20 mouse cellular contexts compared by ENCODE assay signal in the genomic region with DNA sequence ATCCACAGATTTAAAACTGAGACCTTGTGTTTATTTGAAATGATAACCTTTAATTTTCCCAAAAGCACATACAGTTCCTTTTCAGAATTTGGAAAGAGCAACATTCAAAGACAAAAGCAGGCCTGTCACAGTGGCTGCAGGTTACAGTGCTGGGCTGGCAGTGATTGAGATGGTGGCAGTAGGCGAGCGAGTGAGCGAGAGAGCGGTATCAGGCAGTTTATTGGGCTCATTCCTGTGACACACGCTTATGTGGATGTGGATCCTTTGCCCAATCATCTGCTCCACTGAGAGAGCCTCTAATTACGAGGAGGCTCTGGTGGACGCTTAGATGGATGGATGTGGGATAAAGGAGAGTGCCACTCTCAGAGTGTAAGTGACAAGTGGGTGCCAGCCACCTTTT. TPM values are rescaled to one million over a fixed set of nuclear protein-coding genes. Genes with fewer than 3 reads are reported as not detected.
DNase-seq lines count a peak whose midpoint lies in the region; ATAC-seq and TF ChIP-seq lines count a peak whose summit lies in the region.
"Had no signal": no experiment of that assay in that cellular context is flagged by ENCODE, and none has a peak within 500 bp of the region (broad histone marks: within the 10 kb centered on the region; RNA-seq: fewer than 3 reads in every experiment).

No protein-coding gene starts in this region.

- DNase-seq in hindbrain, embryonic 14.5 days (ENCODE audit: low spot score), result no peak
- DNase-seq in hindbrain, embryonic 11.5 days (ENCODE audit: low spot score), result no peak
- DNase-seq in midbrain, postnatal 0 days (ENCODE audit: low spot score), result peak; percentile 26
- DNase-seq in midbrain, embryonic 11.5 days (ENCODE audit: low spot score, missing footprints), result no peak
- DNase-seq: adrenal gland, postnatal 14 days; cerebellum, adult 18-20 months; cerebellum, adult 9-11 months; cerebellum, postnatal 36 days; gastrocnemius, postnatal 25 days; heart, postnatal 10 days; heart, postnatal 4 days had no signal

- H3K27me3 ChIP-seq in forebrain, embryonic 16.5 days (replicated peaks; ENCODE audit: control insufficient read depth, insufficient read depth, low read length), result no peaks in the 10 kb centered on the region
- H3K27me3 ChIP-seq in forebrain, embryonic 12.5 days, result no peaks in the 10 kb centered on the region
- no peaks in the 10 kb centered on the region for H3K27me3 ChIP-seq in hindbrain, embryonic 14.5 days (ENCODE audit: control insufficient read depth, insufficient read depth, low read length)
- H3K27me3 ChIP-seq in hindbrain, embryonic 11.5 days (ENCODE audit: control insufficient read depth, insufficient read depth, low read length), result no peaks in the 10 kb centered on the region
- no peaks in the 10 kb centered on the region for H3K27me3 ChIP-seq in midbrain, postnatal 0 days (ENCODE audit: insufficient read depth, low read length)
- H3K27me3 ChIP-seq in midbrain, embryonic 11.5 days (ENCODE audit: control insufficient read depth, insufficient read depth, low read length), result no peaks in the 10 kb centered on the region
- H3K27me3 ChIP-seq in neural tube, embryonic 15.5 days (replicated peaks), result no peaks in the 10 kb centered on the region
- H3K27me3 ChIP-seq: embryonic facial prominence, embryonic 13.5 days; forebrain, embryonic 15.5 days had no signal

- H3K4me2 ChIP-seq in forebrain, embryonic 16.5 days (ENCODE audit: low read length), result no peak overlapping the region
- no peak overlapping the region for H3K4me2 ChIP-seq in forebrain, embryonic 12.5 days
- no peak overlapping the region for H3K4me2 ChIP-seq in hindbrain, embryonic 14.5 days (replicated peaks)
- no peak overlapping the region for H3K4me2 ChIP-seq in hindbrain, embryonic 11.5 days (replicated peaks; ENCODE audit: low read depth, low read length)
- H3K4me2 ChIP-seq in midbrain, postnatal 0 days (ENCODE audit: low read depth, low read length, poor library complexity, severe bottlenecking), result no peak overlapping the region
- no peak overlapping the region for H3K4me2 ChIP-seq in midbrain, embryonic 11.5 days
- H3K4me2 ChIP-seq in neural tube, embryonic 15.5 days, result no peak overlapping the region
- H3K4me2 ChIP-seq: embryonic facial prominence, embryonic 13.5 days; forebrain, embryonic 15.5 days had no signal

- H3K4me3 ChIP-seq in forebrain, embryonic 16.5 days (replicated peaks; ENCODE audit: low read length), result no peak overlapping the region
- no peak overlapping the region for H3K4me3 ChIP-seq in forebrain, embryonic 12.5 days (replicated peaks)
- H3K4me3 ChIP-seq in hindbrain, embryonic 14.5 days (replicated peaks; ENCODE audit: low read length), result no peak overlapping the region
- no peak overlapping the region for H3K4me3 ChIP-seq in hindbrain, embryonic 11.5 days (ENCODE audit: low read depth, low read length)
- no peak overlapping the region for H3K4me3 ChIP-seq in midbrain, postnatal 0 days (ENCODE audit: low read depth, low read length)
- no peak overlapping the region for H3K4me3 ChIP-seq in midbrain, embryonic 11.5 days (ENCODE audit: low read depth, low read length)
- H3K4me3 ChIP-seq in neural tube, embryonic 15.5 days (replicated peaks), result no peak overlapping the region
- H3K4me3 ChIP-seq: embryonic facial prominence, embryonic 13.5 days; forebrain, embryonic 15.5 days; heart, embryonic 10.5 days had no signal

- 50% methylated on average over 7 of the region's 7 CpGs for WGBS in forebrain, embryonic 16.5 days
- WGBS in forebrain, embryonic 12.5 days, result 82% methylated on average over 7 of the region's 7 CpGs
- WGBS in hindbrain, embryonic 14.5 days, result 54% methylated on average over 7 of the region's 7 CpGs
- 87% methylated on average over 7 of the region's 7 CpGs for WGBS in hindbrain, embryonic 11.5 days
- 77% methylated on average over 7 of the region's 7 CpGs for WGBS in midbrain, postnatal 0 days
- WGBS in midbrain, embryonic 11.5 days, result 95% methylated on average over 7 of the region's 7 CpGs
- 53% methylated on average over 7 of the region's 7 CpGs for WGBS in neural tube, embryonic 15.5 days

- no peak for TF ChIP-seq CTCF in midbrain, postnatal 0 days (IDR thresholded peaks at IDR 0.05)

- no peaks in the 10 kb centered on the region for H3K9me3 ChIP-seq in forebrain, embryonic 16.5 days (ENCODE audit: control insufficient read depth, low read length)
- no peaks in the 10 kb centered on the region for H3K9me3 ChIP-seq in forebrain, embryonic 12.5 days
- no peaks in the 10 kb centered on the region for H3K9me3 ChIP-seq in hindbrain, embryonic 14.5 days (ENCODE audit: control insufficient read depth, low read length)
- H3K9me3 ChIP-seq in hindbrain, embryonic 11.5 days (ENCODE audit: control insufficient read depth, low read length), result no peaks in the 10 kb centered on the region
- no peaks in the 10 kb centered on the region for H3K9me3 ChIP-seq in midbrain, postnatal 0 days (ENCODE audit: low read length)
- H3K9me3 ChIP-seq in midbrain, embryonic 11.5 days (ENCODE audit: control insufficient read depth, low read length), result no peaks in the 10 kb centered on the region
- H3K9me3 ChIP-seq in neural tube, embryonic 15.5 days (replicated peaks), result no peaks in the 10 kb centered on the region
- H3K9me3 ChIP-seq: embryonic facial prominence, embryonic 13.5 days; forebrain, embryonic 15.5 days; heart, embryonic 10.5 days had no signal

- peak; percentile 55; the same call in 1 of the 2 replicates for ATAC-seq in forebrain, embryonic 16.5 days
- no peak for ATAC-seq in forebrain, embryonic 12.5 days (ENCODE audit: low FRiP score)
- ATAC-seq in hindbrain, embryonic 14.5 days (ENCODE audit: low FRiP score), result no peak
- no peak for ATAC-seq in hindbrain, embryonic 11.5 days (ENCODE audit: low FRiP score)
- ATAC-seq in midbrain, postnatal 0 days (ENCODE audit: low FRiP score), result no peak
- ATAC-seq in midbrain, embryonic 11.5 days (ENCODE audit: low FRiP score), result no peak
- no peak for ATAC-seq in neural tube, embryonic 15.5 days (ENCODE audit: low FRiP score)
- ATAC-seq in activated CD4-positive, CD25-positive, alpha-beta regulatory T cell, adult 4 months, result no peak
- ATAC-seq: forebrain, embryonic 15.5 days; inflammation-experienced regulatory T-cells, adult 6 months; intestine, postnatal 0 days had no signal

- no peak overlapping the region for H3K9ac ChIP-seq in forebrain, embryonic 16.5 days (replicated peaks; ENCODE audit: low read depth, low read length)
- no peak overlapping the region for H3K9ac ChIP-seq in forebrain, embryonic 12.5 days
- H3K9ac ChIP-seq in hindbrain, embryonic 14.5 days, result no peak overlapping the region
- H3K9ac ChIP-seq in hindbrain, embryonic 11.5 days (ENCODE audit: low read depth, low read length), result no peak overlapping the region
- no peak overlapping the region for H3K9ac ChIP-seq in midbrain, postnatal 0 days (replicated peaks; ENCODE audit: low read length, poor library complexity, severe bottlenecking)
- H3K9ac ChIP-seq in midbrain, embryonic 11.5 days (ENCODE audit: low read length), result no peak overlapping the region
- no peak overlapping the region for H3K9ac ChIP-seq in neural tube, embryonic 15.5 days (replicated peaks)
- H3K9ac ChIP-seq: embryonic facial prominence, embryonic 13.5 days; forebrain, embryonic 15.5 days had no signal

- H3K4me1 ChIP-seq in forebrain, embryonic 16.5 days (replicated peaks; ENCODE audit: control insufficient read depth, insufficient read depth, low read length), result peaks cover 5% of the 10 kb centered on the region; the same call in 1 of the 2 replicates
- H3K4me1 ChIP-seq in forebrain, embryonic 12.5 days, result no peaks in the 10 kb centered on the region
- peaks cover 8% of the 10 kb centered on the region; the same call in 1 of the 2 replicates for H3K4me1 ChIP-seq in hindbrain, embryonic 14.5 days (replicated peaks; ENCODE audit: control insufficient read depth, insufficient read depth, low read length)
- no peaks in the 10 kb centered on the region for H3K4me1 ChIP-seq in hindbrain, embryonic 11.5 days (replicated peaks; ENCODE audit: control insufficient read depth, insufficient read depth, low read length)
- no peaks in the 10 kb centered on the region for H3K4me1 ChIP-seq in midbrain, postnatal 0 days (ENCODE audit: insufficient read depth, low read length)
- no peaks in the 10 kb centered on the region for H3K4me1 ChIP-seq in midbrain, embryonic 11.5 days (ENCODE audit: control insufficient read depth, insufficient read depth, low read length)
- H3K4me1 ChIP-seq in neural tube, embryonic 15.5 days, result peaks cover 12% of the 10 kb centered on the region
- H3K4me1 ChIP-seq: embryonic facial prominence, embryonic 13.5 days had no signal

- H3K36me3 ChIP-seq in forebrain, embryonic 16.5 days (ENCODE audit: control insufficient read depth, insufficient read depth), result peaks cover 11% of the 10 kb centered on the region
- H3K36me3 ChIP-seq in forebrain, embryonic 12.5 days (replicated peaks), result peaks cover 20% of the 10 kb centered on the region
- H3K36me3 ChIP-seq in hindbrain, embryonic 14.5 days (replicated peaks; ENCODE audit: control insufficient read depth, insufficient read depth), result peaks cover 16% of the 10 kb centered on the region; the same call in 1 of the 2 replicates
- H3K36me3 ChIP-seq in hindbrain, embryonic 11.5 days (ENCODE audit: control insufficient read depth, insufficient read depth, low read length), result no peaks in the 10 kb centered on the region
- H3K36me3 ChIP-seq in midbrain, postnatal 0 days (ENCODE audit: insufficient read depth, low read length), result peaks cover 16% of the 10 kb centered on the region
- H3K36me3 ChIP-seq in midbrain, embryonic 11.5 days (ENCODE audit: control insufficient read depth, insufficient read depth, low read length), result peaks cover 2% of the 10 kb centered on the region; the same call in 1 of the 2 replicates
- peaks cover 5% of the 10 kb centered on the region; the same call in 1 of the 2 replicates for H3K36me3 ChIP-seq in neural tube, embryonic 15.5 days

- H3K27ac ChIP-seq in forebrain, embryonic 16.5 days (ENCODE audit: low read length), result no peak overlapping the region
- H3K27ac ChIP-seq in forebrain, embryonic 12.5 days, result no peak overlapping the region
- H3K27ac ChIP-seq in hindbrain, embryonic 14.5 days, result peak overlapping the region; percentile 24; the same call in 1 of the 2 replicates
- H3K27ac ChIP-seq in hindbrain, embryonic 11.5 days (ENCODE audit: low read depth, low read length), result no peak overlapping the region
- H3K27ac ChIP-seq in midbrain, postnatal 0 days (ENCODE audit: low read depth, low read length), result no peak overlapping the region; the same call in 1 of the 2 replicates
- H3K27ac ChIP-seq in midbrain, embryonic 11.5 days (ENCODE audit: low read depth, low read length), result no peak overlapping the region
- H3K27ac ChIP-seq in neural tube, embryonic 15.5 days (replicated peaks), result peak overlapping the region; percentile 15; the same call in 1 of the 2 replicates
- H3K27ac ChIP-seq: embryonic facial prominence, embryonic 13.5 days; forebrain, embryonic 15.5 days; heart, embryonic 10.5 days had no signal

RNA-seq across cellular contexts. Expression of a gene that starts 13.3 kb away (rescaled TPM):
- polyA plus RNA-seq in forebrain, embryonic 16.5 days (2015; fragmentation: Nextera tagmentation; extraction: Ambion mirVana), result 35.5 and 35.6 TPM in 2 replicates
- polyA plus RNA-seq in forebrain, embryonic 12.5 days (2016; fragmentation: Nextera tagmentation; extraction: Ambion mirVana), result 21.8 and 24.3 TPM in 2 replicates
- polyA plus RNA-seq in hindbrain, embryonic 14.5 days (2014; fragmentation: Nextera tagmentation; extraction: Ambion mirVana), result 26.7 and 29.6 TPM in 2 replicates
- 17.4 and 18.8 TPM in 2 replicates for polyA plus RNA-seq in hindbrain, embryonic 11.5 days (2014; fragmentation: Nextera tagmentation; extraction: Ambion mirVana)
- 29.3 and 36.1 TPM in 2 replicates for total RNA-seq in midbrain, postnatal 0 days (2014; rRNA removed)
- 21.0 and 23.7 TPM in 2 replicates for polyA plus RNA-seq in midbrain, postnatal 0 days (2015; fragmentation: Nextera tagmentation; extraction: Ambion mirVana)
- polyA plus RNA-seq in midbrain, embryonic 11.5 days (2014; fragmentation: Nextera tagmentation; extraction: Ambion mirVana), result 16.7 and 19.2 TPM in 2 replicates
- 20.8 and 25.0 TPM in 2 replicates for polyA plus RNA-seq in neural tube, embryonic 15.5 days (2015; fragmentation: Nextera tagmentation; extraction: Ambion mirVana)
- 10 to 100 TPM; 16.9 to 23.2 TPM for polyA plus RNA-seq in activated CD4-positive, CD25-positive, alpha-beta regulatory T cell, adult 4 months (2017; shearing (Covaris generic))

Comparison
In these comparisons a context has a peak if more than half of its experiments do, and no peak if none do; other contexts are left out.
1. H3K27ac ChIP-seq: peak in hindbrain, embryonic 14.5 days (single experiment) and neural tube, embryonic 15.5 days (single experiment); none in forebrain, embryonic 16.5 days (single experiment), forebrain, embryonic 12.5 days (single experiment), hindbrain, embryonic 11.5 days (single experiment), midbrain, postnatal 0 days (single experiment) and midbrain, embryonic 11.5 days (single experiment).